Mouse (Mus musculus) heart, postnatal 36 days (tissue): ENCODE data around the gene Fkrp. TPM values are rescaled to one million over a fixed set of nuclear protein-coding genes. Genes with fewer than 3 reads are reported as not detected.

Source experiments
- DNase-seq, 2 experiments: peaks; one replicate each; pipeline ENCODE4 v3.0.0; 2021 to 2022
- intact Hi-C: fragments of 180-260 bp; cut with DNase I; formaldehyde crosslinking; loops from one replicate; pipeline ENCODE4 v1.15.1; 2025
- total RNA-seq, 2 experiments: library from RNA; stranded (reverse); gene quantifications; 2 replicates each; pipeline ENCODE4 v1.2.3; 2021

Gene Fkrp
- total RNA-seq, 2 experiments from 2014 or later, result 47.2 to 49.1 TPM

GRCm38 (mm10) chr7:16761005-16761481, 55.5 kb downstream of the Fkrp start:
- intact Hi-C loops, result no loop called here
- peak; percentile 73 to 78 for DNase-seq

GRCm38 (mm10) chr7:16760292-16760691, 56.2 kb downstream of the Fkrp start:
- DNase-seq, result peak; percentile 55 to 64
- intact Hi-C loops, result loop anchor here (1.0 kb wide), 1 partner anchor 21 kb away; the partner anchor contains the start of gene Slc1a5

Other genes starting within 250 kb of the Fkrp start
- gene Arhgap35, start 201.7 kb downstream of the Fkrp start, total RNA-seq, result 10 to 100 TPM; 32.0 to 35.1 TPM
- not detected for gene Ceacam15, start 141.0 kb downstream of the Fkrp start, total RNA-seq
- gene Ceacam9, start 94.8 kb downstream of the Fkrp start, total RNA-seq, result not detected
- gene Ap2s1, start 78.3 kb downstream of the Fkrp start, total RNA-seq, result 10 to 100 TPM; 80.0 to 81.8 TPM
- 10 to 100 TPM; 21.3 to 22.8 TPM for gene Slc1a5, start 35.4 kb downstream of the Fkrp start, total RNA-seq
- gene Strn4, start 843 bp downstream of the Fkrp start, total RNA-seq, result 10 to 100 TPM; 54.1 to 61.3 TPM
- gene Prkd2, start 26.2 kb upstream of the Fkrp start, total RNA-seq, result 10 to 100 TPM; 17.8 to 19.3 TPM
- 10 to 100 TPM; 11.2 to 11.7 TPM for gene Dact3, start 58.6 kb upstream of the Fkrp start, total RNA-seq
- 1 to 10 TPM in 1 of 2 experiments, under 1 TPM in 1; 0.54 to 1.3 TPM for gene Gng8, start 75.1 kb upstream of the Fkrp start, total RNA-seq
- gene Ptgir, start 89.8 kb upstream of the Fkrp start, total RNA-seq, result 1 to 10 TPM; 2.9 TPM
- 100 to 1,000 TPM; 182 to 193 TPM for gene Calm3, start 107.4 kb upstream of the Fkrp start, total RNA-seq
- 1 to 10 TPM; 3.4 to 3.9 TPM for gene Pnmal2, start 128.0 kb upstream of the Fkrp start, total RNA-seq
- gene Pnmal1, start 142.9 kb upstream of the Fkrp start, total RNA-seq, result not detected
- gene Gm42372, start 166.4 kb upstream of the Fkrp start, total RNA-seq, result not detected
- gene Ccdc8, start 176.0 kb upstream of the Fkrp start, total RNA-seq, result 1 to 10 TPM; 5.9 to 6.3 TPM
- gene Ppp5c, start 211.2 kb upstream of the Fkrp start, total RNA-seq, result 100 to 1,000 TPM; 107 to 109 TPM
- 1 to 10 TPM; 2.5 to 2.6 TPM for gene Hif3a, start 245.7 kb upstream of the Fkrp start, total RNA-seq